Mouse (Mus musculus): ENCODE data around the gene Gm20422.
"Not testable (repeated sequence)": the region's sequence is repeated elsewhere in the genome, so short reads cannot be mapped to it uniquely, and the experiment has no call there.

Gm20422 gene

DNA sequence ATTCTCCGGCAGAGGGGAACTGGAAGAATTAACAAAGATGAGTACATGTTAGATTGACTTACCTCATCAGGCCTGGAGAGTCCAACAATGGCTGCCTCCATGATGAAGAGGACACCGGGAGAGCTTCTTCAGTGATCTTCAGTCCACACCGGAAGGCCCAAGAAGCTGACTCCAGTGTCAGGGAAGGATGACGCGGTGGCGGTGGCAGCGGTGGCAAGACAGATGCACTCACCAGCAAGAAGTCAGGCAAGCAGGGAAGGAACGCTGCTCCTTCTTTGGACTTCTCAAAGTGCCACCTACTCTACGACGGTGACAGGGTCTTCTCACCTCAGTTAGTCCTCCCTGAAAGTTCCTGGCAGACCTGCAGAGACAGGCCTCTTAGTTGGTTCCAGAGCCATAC, 64.1 kb downstream of the Gm20422 start, which contains the start of gene Zfp869:
TSS of gene Zfp869 (minus strand) at position 101 of the 400 bp plus-strand sequence.
- DNase-seq (ENCODE audit: low spot score in 2 of 2): not testable (repeated sequence)

DNA sequence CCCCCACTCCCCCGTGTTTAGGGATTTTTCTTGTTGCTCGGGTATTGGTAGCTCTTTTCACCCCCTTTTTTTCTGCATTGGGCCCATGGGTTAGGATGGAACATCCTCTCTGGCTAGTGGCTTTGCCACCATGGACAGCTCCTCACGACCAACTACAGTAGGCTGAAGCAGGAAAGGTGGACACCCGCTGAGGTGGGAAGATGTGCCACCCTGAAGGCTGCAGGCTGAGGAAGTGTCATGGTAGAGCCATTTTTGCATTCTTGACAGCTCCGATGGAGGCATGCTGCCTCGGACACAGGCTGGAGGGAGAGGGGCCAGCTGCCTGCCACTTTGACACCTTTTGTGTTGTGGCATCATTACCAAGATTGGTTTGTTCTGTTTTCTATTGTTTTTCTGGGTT, 72.9 kb downstream of the Gm20422 start:
- no peak for DNase-seq (ENCODE audit: low spot score in 2 of 2)

Measured in left cerebral cortex, adult 9 months (tissue).